Mouse (Mus musculus): ENCODE measurements around the gene Mrpl54.

DNA sequence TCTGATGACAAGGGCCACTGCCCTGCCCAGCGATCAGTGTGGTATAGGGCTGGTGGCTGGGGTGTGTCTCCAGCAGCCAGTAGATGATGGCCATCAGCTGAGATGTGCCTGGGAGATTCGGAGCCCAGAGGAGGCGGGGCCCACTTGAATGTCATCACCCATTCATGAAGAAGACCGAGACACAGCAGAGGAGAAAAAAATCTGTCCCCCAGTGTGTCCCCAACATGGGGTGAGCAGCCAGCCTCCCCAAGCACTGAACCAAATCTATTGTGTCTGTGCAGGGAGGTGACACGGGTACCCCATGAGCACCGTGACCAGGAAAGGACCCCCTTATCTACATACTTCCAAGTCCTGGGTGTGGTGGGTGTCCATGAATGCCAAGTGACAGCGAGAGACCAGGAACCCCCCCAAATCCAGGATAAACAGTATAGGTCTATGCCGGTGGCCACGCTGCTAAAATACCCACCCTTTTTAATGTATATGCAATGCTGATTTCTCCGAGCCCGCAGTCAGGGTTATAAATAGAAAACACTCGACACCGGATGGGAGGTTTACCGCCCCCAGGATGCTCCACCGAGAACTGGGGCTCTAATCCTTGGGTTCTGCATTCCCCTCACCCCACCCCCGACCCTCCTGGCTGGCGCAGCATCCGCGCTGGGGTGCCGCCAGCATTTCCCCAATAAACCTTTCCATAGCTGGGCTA is 36.8 kb downstream of the Mrpl54 start:
- TF ChIP-seq POLR2A (IDR thresholded peaks at IDR 0.05; ENCODE audit: borderline replicate concordance, extremely low read depth, low read depth, low read length) (no peak), CTCF (IDR thresholded peaks at IDR 0.05; ENCODE audit: insufficient read depth, low read length) (no peak)

Measured in lung, adult 2 months (tissue).